Mouse (Mus musculus): ENCODE measurements around the gene Omg. TPM values are rescaled to one million over a fixed set of nuclear protein-coding genes. Genes with fewer than 3 reads are reported as not detected.

The Omg gene
- polyA plus RNA-seq, 1 experiment from 2014 or later = 0.17 TPM

DNA sequence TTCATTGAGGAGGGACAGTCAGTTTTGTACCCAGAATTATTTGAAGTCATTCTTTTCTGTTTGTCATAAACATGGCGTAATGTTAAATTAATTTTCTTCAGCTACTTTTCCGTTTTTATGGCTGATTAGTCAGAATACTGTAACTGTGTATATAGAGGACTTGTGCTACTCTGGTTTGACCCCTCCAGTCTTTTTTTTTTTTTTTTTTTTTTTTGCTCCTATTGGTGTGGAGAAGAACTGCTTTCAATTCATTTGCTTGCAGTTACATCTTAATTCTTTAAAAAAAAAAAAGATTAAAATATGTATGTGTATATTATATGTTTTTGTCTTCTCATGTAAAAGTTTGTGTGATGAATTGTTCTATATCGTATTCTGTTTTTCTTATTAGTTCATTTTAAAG is 8.1 kb upstream of the Omg start:
- Histone ChIP-seq H3K4me3 (no peak overlapping the region), H3K4me2 (no peak overlapping the region), H3K27ac (no peak overlapping the region), H3K27me3 (no peaks in the 10 kb centered on the region), H3K9ac (no peak overlapping the region), H3K36me3 (no peaks in the 10 kb centered on the region), H3K4me1 (peaks cover 3% of the 10 kb centered on the region; the same call in 1 of the 2 replicates), H3K9me3 (no peaks in the 10 kb centered on the region)
- 92% methylated on average over 3 of the region's 3 CpGs for WGBS
- ATAC-seq (ENCODE audit: insufficient number of reproducible peaks, low FRiP score, low TSS enrichment, low read depth) = no peak

DNA sequence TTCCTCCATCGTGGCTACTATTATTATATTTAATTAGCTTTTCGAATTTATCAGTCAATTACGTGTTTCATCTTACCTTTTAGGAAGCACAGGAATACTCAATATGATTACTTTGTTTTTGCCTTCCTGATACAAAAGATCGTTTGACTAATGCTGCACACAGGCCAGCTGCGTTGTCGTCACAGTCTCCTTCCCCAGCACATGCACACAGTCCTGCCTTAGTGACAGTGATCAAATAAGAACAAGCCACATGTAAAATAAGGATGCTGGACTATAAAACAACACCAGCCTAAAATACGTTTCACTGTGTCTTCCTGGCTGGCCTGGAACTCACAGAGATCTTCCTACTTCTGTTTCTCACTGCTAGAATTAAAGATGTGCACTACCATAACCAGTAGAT is 622 bp upstream of the Omg start:
- WGBS = 84% methylated on average over 7 of the region's 7 CpGs

DNA sequence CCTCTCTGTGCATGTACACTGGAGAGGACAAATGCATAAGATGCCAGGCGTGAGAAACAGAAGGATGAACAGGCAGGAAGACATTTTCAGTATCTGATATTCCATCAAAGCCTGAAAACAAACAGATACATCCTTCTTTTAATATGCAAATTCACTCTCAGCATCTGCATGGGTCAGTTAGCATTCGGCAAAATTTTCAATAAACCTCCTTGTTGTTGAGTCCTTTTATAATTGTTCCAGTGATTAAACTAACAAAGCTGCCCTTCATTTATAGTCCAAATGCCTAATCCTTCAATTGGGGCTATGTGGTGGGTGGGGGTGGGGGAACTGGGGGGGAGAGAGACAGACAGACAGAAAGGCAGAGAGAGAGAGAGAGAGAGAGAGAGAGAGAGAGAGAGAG is 967 bp downstream of the Omg start:
- Histone ChIP-seq H3K9me3 (no peaks in the 10 kb centered on the region), H3K27ac (no peak overlapping the region), H3K4me1 (no peaks in the 10 kb centered on the region), H3K27me3 (no peaks in the 10 kb centered on the region), H3K36me3 (no peaks in the 10 kb centered on the region), H3K9ac (no peak overlapping the region), H3K4me2 (no peak overlapping the region), H3K4me3 (no peak overlapping the region)
- no peak for ATAC-seq (ENCODE audit: insufficient number of reproducible peaks, low FRiP score, low TSS enrichment, low read depth)
- 70% methylated on average over 2 of the region's 2 CpGs for WGBS

More for the DNA sequence above, 622 bp upstream of the Omg start:
- Histone ChIP-seq H3K4me2 (no peak overlapping the region), H3K4me3 (no peak overlapping the region), H3K27ac (no peak overlapping the region), H3K36me3 (no peaks in the 10 kb centered on the region), H3K4me1 (no peaks in the 10 kb centered on the region), H3K9ac (no peak overlapping the region), H3K9me3 (no peaks in the 10 kb centered on the region), H3K27me3 (no peaks in the 10 kb centered on the region)
- no peak for ATAC-seq (ENCODE audit: insufficient number of reproducible peaks, low FRiP score, low TSS enrichment, low read depth)

DNA sequence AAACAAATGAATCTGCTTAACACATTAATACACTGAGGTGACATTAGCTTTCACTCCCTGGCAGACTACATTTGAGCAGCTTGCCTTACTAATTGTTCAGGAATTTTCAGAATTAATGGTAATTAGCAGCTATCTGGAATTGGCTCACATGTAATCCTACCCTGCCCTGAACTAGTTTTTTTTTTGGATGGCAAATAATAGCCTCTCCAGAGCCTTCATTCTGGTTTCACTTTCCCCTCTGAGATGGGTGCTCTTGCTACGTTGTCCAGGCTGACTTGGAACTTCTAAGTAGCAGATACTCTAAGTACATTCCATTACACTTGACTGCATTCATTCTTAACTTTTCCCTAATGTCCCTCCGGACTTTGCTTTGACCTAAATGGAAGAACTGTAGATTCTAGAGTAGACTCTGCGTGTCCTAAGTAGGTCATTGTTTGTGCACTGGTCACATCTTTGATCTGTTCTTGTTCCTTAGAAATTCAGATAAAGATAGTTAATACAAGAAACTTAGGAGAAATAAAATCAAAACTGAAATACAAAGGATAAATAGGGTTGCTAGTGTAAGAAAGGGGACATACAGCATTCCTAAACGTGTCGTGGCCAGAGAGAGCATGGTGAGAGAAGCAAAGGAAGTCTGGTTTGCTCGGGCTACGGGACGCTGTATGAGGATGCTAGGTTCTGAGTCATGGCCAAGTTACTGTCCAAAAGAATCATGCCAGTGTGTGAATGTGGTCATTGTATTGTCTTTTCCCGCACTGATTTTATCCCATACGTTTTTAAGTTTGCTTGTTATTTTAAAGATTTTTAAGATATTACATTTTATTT is 8.7 kb downstream of the Omg start:
- Histone ChIP-seq H3K36me3 (peaks cover 4% of the 10 kb centered on the region; the same call in 1 of the 2 replicates), H3K4me3 (no peak overlapping the region), H3K4me1 (no peaks in the 10 kb centered on the region), H3K4me2 (no peak overlapping the region), H3K9ac (no peak overlapping the region), H3K27me3 (no peaks in the 10 kb centered on the region), H3K9me3 (no peaks in the 10 kb centered on the region), H3K27ac (no peak overlapping the region)
- WGBS = 80% methylated on average over 10 of the region's 10 CpGs
- ATAC-seq (ENCODE audit: insufficient number of reproducible peaks, low FRiP score, low TSS enrichment, low read depth) = no peak

DNA sequence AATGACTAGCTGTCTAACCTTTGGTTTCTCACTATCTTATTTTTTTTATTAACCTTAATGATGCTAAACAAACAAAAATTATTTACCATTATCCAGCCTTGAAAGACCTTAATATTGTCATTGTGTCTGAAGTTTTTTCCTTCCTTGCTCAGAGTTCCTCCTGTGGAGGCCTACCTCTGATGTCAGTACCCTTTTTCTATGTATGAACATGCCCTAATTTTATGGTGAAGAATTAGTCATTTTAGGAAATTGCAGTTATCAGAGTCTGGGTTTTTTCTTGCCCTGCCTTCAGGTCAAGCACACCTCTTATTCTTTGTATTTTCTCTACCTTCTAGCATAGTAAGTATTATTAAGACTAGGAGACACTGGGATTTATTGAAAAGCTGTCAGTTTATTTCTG is 19.2 kb downstream of the Omg start:
- Histone ChIP-seq H3K9ac (no peak overlapping the region), H3K4me2 (no peak overlapping the region), H3K9me3 (no peaks in the 10 kb centered on the region), H3K27me3 (no peaks in the 10 kb centered on the region), H3K4me1 (no peaks in the 10 kb centered on the region), H3K27ac (no peak overlapping the region), H3K36me3 (peaks cover 15% of the 10 kb centered on the region; the same call in 1 of the 2 replicates), H3K4me3 (no peak overlapping the region)
- no peak for ATAC-seq (ENCODE audit: insufficient number of reproducible peaks, low FRiP score, low TSS enrichment, low read depth)

DNA sequence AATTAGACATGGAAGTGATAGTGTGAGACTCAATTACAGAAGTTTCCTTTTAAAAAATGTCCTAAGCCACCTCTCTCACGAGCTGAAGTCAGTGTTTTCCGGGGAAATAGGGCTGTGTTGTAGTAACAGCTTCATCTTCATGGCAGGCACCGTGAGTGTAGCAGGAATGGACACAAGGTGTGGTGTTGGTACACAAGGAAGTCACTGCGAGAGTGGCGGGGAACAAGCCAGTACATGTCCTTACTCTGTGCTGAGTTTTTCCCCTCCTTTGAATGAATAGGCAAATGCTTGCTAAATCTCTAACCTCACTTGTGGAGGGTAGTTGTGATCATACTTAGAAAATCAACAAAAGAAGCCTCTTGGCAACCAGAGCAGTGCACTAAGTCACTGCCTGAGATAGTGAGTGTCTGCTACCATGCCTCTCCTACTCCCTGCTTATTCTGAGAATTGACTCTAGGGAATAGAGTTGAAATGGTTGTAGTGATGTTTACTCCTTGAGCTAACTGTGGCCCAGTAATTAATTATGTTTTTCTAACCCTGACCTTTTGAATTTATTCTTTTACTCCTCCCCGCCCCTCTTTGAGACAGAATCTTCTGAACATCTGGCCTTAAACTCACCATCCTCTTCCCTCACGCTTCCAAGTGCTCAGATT is 19.9 kb downstream of the Omg start:
- Histone ChIP-seq H3K4me2 (no peak overlapping the region), H3K4me1 (no peaks in the 10 kb centered on the region), H3K27me3 (no peaks in the 10 kb centered on the region), H3K36me3 (peaks cover 18% of the 10 kb centered on the region; the same call in 1 of the 2 replicates), H3K9ac (no peak overlapping the region), H3K4me3 (no peak overlapping the region), H3K27ac (no peak overlapping the region), H3K9me3 (no peaks in the 10 kb centered on the region)
- ATAC-seq (ENCODE audit: insufficient number of reproducible peaks, low FRiP score, low TSS enrichment, low read depth) = no peak
- WGBS = 80% methylated on average over 7 of the region's 7 CpGs

DNA sequence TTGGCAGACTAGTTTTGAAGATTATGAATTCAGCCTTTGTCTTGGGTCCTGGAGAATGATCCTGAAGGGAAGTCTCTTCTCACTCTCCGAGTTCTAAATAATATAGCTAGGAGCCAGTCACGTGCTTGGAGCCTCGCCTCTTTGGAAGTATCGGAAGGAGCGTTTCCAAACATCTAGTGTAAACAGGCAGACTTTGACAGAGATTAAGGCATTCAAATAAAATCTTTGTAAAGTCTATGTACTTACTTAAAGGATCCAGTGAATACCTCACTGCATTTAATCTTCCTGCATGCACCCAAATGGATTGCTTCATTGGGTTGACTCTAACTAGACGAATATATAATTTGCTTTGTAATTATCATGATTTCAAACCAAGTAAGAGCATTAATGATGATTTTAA is 20.5 kb downstream of the Omg start:
- H3K4me2 ChIP-seq = no peak overlapping the region
- no peaks in the 10 kb centered on the region for H3K9me3 ChIP-seq
- H3K4me1 ChIP-seq = no peaks in the 10 kb centered on the region
- H3K36me3 ChIP-seq = peaks cover 19% of the 10 kb centered on the region
- WGBS = 93% methylated on average over 6 of the region's 6 CpGs
- no peak overlapping the region for H3K4me3 ChIP-seq
- H3K27me3 ChIP-seq = no peaks in the 10 kb centered on the region
- no peak overlapping the region for H3K9ac ChIP-seq
- H3K27ac ChIP-seq = no peak overlapping the region
- no peak for ATAC-seq (ENCODE audit: insufficient number of reproducible peaks, low FRiP score, low TSS enrichment, low read depth)

DNA sequence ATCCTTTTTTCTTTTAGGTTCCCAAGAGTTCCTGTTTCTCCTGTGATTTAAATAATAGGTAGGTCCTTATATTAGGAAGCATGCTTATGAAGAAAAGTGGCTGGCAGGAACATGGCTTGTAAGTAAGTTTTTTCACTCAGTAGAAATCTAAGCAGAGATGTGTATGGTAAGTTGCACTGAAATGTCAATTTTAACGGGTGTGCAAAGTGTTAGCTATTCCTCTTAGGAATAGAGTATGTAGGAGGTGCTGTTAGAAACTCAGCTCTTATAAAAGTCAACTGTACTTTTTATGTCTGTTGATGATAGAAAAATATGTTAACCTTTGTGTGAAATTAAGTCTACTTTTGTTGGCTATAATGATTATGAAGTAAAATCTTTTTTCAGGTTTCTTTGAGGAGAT is 35.8 kb downstream of the Omg start:
- H3K4me3 ChIP-seq = no peak overlapping the region
- no peaks in the 10 kb centered on the region for H3K4me1 ChIP-seq
- no peak overlapping the region for H3K9ac ChIP-seq
- H3K9me3 ChIP-seq = no peaks in the 10 kb centered on the region
- ATAC-seq (ENCODE audit: insufficient number of reproducible peaks, low FRiP score, low TSS enrichment, low read depth) = no peak
- WGBS = 45% methylated on average over 1 of the region's 1 CpGs
- no peak overlapping the region for H3K4me2 ChIP-seq
- no peak overlapping the region for H3K27ac ChIP-seq
- H3K27me3 ChIP-seq = no peaks in the 10 kb centered on the region
- H3K36me3 ChIP-seq = peaks cover 33% of the 10 kb centered on the region

DNA sequence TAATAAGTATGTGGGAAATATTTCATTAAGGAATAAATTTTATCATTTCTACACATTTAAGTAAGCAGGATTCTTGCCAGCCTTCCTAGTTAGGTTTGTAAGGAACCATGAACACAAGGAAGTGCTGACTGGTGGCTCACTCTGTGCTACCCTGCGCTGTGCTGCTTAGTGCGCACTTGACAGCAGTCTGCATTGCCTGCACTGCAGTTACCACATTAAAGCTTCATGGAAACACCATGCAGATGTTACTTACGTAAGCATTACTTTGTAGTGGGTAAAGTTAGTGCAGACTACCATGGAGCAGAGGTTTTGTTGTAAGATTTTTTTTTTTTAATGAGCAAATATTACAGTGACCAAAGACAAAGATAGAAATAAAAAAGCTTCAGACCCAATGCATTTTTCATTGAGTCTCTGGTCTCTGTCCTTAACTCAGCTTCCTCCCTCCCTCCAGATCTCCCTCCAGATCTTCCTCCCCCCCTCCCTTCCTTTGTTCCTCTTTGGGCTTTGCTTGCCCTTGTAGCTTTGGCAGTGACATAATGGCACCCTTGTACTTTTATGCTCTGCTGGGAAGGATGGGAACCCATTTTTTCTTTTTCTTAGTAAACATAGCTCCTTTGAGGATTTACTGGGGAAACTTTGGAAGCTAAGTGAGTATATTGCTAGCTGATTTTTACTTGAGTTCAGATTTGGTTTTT is 43.0 kb downstream of the Omg start:
- Histone ChIP-seq H3K27ac (no peak overlapping the region), H3K4me2 (no peak overlapping the region), H3K27me3 (no peaks in the 10 kb centered on the region), H3K36me3 (peaks cover 43% of the 10 kb centered on the region), H3K9me3 (no peaks in the 10 kb centered on the region), H3K4me3 (no peak overlapping the region), H3K4me1 (no peaks in the 10 kb centered on the region), H3K9ac (no peak overlapping the region)
- WGBS = 89% methylated on average over 3 of the region's 3 CpGs
- no peak for ATAC-seq (ENCODE audit: insufficient number of reproducible peaks, low FRiP score, low TSS enrichment, low read depth)

DNA sequence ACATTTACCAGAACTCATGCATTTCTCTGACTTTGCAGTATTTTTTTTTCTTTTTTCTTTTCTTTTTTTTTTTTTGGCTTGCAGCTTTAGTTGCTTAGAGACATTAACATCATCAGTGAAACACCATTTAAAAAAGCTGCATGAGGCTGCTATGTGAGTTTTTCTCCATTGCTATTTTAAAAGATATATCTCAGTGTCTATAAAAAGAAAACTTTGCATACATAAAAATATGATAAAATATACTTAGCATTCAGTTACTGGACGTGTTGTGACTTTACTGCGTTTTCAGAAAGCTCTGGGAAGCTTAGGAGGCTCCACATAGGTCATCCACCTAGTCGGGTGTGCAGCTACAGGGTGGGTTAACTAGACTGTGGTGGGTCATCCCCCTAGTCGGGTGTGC is 44.0 kb downstream of the Omg start:
- peaks cover 44% of the 10 kb centered on the region for H3K36me3 ChIP-seq

DNA sequence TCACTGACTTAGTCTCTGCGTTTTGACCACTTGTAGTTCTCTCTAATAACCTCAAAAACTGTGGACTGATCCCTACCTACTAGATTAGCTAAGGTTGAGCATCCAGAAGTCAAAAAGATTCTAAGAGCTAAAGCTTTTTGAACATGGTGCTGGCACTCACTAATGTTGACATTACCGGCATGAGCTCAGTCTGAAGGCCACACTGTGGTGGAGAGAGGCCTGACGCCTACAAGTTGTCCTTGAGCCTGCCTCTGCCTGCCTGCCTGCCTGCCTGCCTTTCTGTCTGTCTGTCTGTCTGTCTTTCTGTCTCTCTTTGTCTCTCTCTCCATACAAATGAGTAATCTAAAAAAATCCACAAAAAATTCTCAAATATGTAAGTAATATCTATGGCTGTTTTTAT is 46.0 kb downstream of the Omg start:
- Histone ChIP-seq H3K27me3 (no peaks in the 10 kb centered on the region), H3K27ac (no peak overlapping the region), H3K4me1 (no peaks in the 10 kb centered on the region), H3K9me3 (no peaks in the 10 kb centered on the region), H3K36me3 (peaks cover 54% of the 10 kb centered on the region), H3K4me2 (no peak overlapping the region), H3K4me3 (no peak overlapping the region), H3K9ac (no peak overlapping the region)
- WGBS = 88% methylated on average over 3 of the region's 3 CpGs
- ATAC-seq (ENCODE audit: insufficient number of reproducible peaks, low FRiP score, low TSS enrichment, low read depth) = no peak

More for the DNA sequence above, 44.0 kb downstream of the Omg start:
- WGBS = 83% methylated on average over 4 of the region's 4 CpGs
- ATAC-seq (ENCODE audit: insufficient number of reproducible peaks, low FRiP score, low TSS enrichment, low read depth) = no peak
- H3K9ac ChIP-seq = no peak overlapping the region
- H3K9me3 ChIP-seq = no peaks in the 10 kb centered on the region
- H3K4me3 ChIP-seq = no peak overlapping the region
- no peaks in the 10 kb centered on the region for H3K4me1 ChIP-seq
- no peak overlapping the region for H3K4me2 ChIP-seq
- no peak overlapping the region for H3K27ac ChIP-seq
- H3K27me3 ChIP-seq = no peaks in the 10 kb centered on the region

DNA sequence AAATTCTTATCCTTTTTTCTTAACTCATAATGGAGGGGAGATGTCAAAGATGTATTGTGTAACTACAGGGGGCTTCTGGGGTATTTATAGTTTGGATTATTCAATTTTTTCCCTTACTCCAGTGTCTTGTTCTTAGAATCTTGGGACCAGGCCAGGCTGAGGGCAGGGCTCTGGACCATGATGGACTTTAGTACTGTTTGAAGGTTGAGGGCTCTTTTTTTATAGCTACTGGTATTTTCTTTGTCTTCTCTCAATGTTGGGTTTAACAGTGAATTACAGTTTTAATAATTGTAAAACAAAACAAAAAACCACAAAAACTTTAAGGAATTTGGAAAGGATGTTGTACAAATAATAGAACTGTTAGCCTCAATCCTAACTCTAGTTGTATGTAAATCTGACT is 50.9 kb downstream of the Omg start:
- no peak overlapping the region for H3K27ac ChIP-seq
- H3K4me3 ChIP-seq = no peak overlapping the region
- ATAC-seq (ENCODE audit: insufficient number of reproducible peaks, low FRiP score, low TSS enrichment, low read depth) = no peak
- H3K4me1 ChIP-seq = no peaks in the 10 kb centered on the region
- H3K9me3 ChIP-seq = no peaks in the 10 kb centered on the region
- H3K4me2 ChIP-seq = no peak overlapping the region
- H3K27me3 ChIP-seq = no peaks in the 10 kb centered on the region
- H3K36me3 ChIP-seq = peaks cover 55% of the 10 kb centered on the region
- no peak overlapping the region for H3K9ac ChIP-seq
